Mouse (Mus musculus) liver, embryonic 16.5 days (tissue): ENCODE measurements around the gene Spns3. TPM values are rescaled to one million over a fixed set of nuclear protein-coding genes. Genes with fewer than 3 reads are reported as not detected.

Experiments used
- ATAC-seq: fragments of 200-750 bp; cut with Nextera tagmentation; 2 replicates; pipeline ENCODE4 v1.8.0; 2017; ENCODE audit warnings: low read depth, mild to moderate bottlenecking, moderate number of reproducible peaks, moderate library complexity
- H3K27ac ChIP-seq: fragments of 300-500 bp; sonication (generic); 2 replicates; pipeline ENCODE4 v1.5.1; 2014; ENCODE audit warnings: mild to moderate bottlenecking, low read length
- H3K27me3 ChIP-seq: fragments of 300-500 bp; sonication (generic); 2 replicates; pipeline ENCODE4 v1.6.1; 2014; ENCODE audit warnings: low read depth, low read length, mixed read lengths; ENCODE audit not compliant: control insufficient read depth, insufficient read depth
- H3K36me3 ChIP-seq: fragments of 300-500 bp; sonication (generic); 2 replicates; pipeline ENCODE4 v1.6.1; 2014; ENCODE audit warnings: mild to moderate bottlenecking; ENCODE audit not compliant: control insufficient read depth, insufficient read depth
- H3K4me1 ChIP-seq: fragments of 300-500 bp; sonication (generic); 2 replicates; pipeline ENCODE4 v1.6.1; 2014; ENCODE audit warnings: low read depth, low read length, mixed read lengths; ENCODE audit not compliant: control insufficient read depth
- H3K4me2 ChIP-seq: fragments of 300-500 bp; sonication (generic); 2 replicates; pipeline ENCODE4 v1.6.1; 2014; ENCODE audit warnings: low read depth, low read length, mixed read lengths
- H3K4me3 ChIP-seq: fragments of 300-500 bp; sonication (generic); 2 replicates; pipeline ENCODE4 v1.5.1; 2014; ENCODE audit warnings: low read depth, mild to moderate bottlenecking, low read length
- H3K9ac ChIP-seq: fragments of 300-500 bp; sonication (generic); 2 replicates; pipeline ENCODE4 v1.6.1; 2014; ENCODE audit warnings: low read depth, low read length
- H3K9me3 ChIP-seq: fragments of 300-500 bp; sonication (generic); replicated peaks from 2 replicates; pipeline ENCODE4 v1.6.1; 2016; ENCODE audit warnings: low read length; ENCODE audit not compliant: control insufficient read depth
- WGBS: fragments of 180-500 bp; shearing (Covaris S2); extraction: QIAGEN DNeasy Blood & Tissue Kit; methylation state at CpG from one replicate; pipeline ENCODE4 v1.1.7; 2014; ENCODE audit not compliant: insufficient replicate concordance; 5-methylcytosine and 5-hydroxymethylcytosine counted together
- polyA plus RNA-seq: library from polyadenylated mRNA; unstranded; fragments of >200 nt; fragmentation: Nextera tagmentation; extraction: Ambion mirVana; gene quantifications from 2 replicates; pipeline ENCODE4 v1.2.1, GENCODE M21; 2015

Gene Spns3
- polyA plus RNA-seq, 1 experiment from 2014 or later, result 1.6 TPM

DNA sequence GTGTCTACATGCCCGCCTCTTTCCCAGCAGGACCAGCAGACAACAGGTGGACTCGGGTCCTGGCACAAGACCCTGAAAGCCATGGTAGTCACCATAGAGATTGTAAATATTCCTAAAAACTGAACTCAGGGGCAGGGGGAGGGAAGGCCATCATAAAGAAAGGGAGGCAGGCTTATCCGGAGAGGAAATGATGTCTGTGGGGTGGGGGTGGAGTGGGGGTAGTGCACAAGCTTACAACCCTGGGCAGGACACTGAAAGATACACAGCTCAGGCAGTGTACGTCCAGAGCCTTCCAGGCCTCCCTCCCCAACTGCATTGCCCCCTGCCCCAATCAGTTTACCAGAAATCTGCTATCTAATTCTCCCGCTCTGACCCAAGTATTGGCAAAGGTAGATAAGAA lies 63.1 kb downstream of the Spns3 start:
- no peak overlapping the region for H3K27ac ChIP-seq
- no peak overlapping the region for H3K9ac ChIP-seq
- no peak for ATAC-seq
- H3K4me3 ChIP-seq, result no peak overlapping the region
- no peaks in the 10 kb centered on the region for H3K36me3 ChIP-seq
- H3K9me3 ChIP-seq, result no peaks in the 10 kb centered on the region
- peaks cover 39% of the 10 kb centered on the region for H3K4me1 ChIP-seq
- 0 out of 2 replicates have a peak overlapping the region, but pooled peaks have one; percentile 13 for H3K4me2 ChIP-seq
- peaks cover 25% of the 10 kb centered on the region for H3K27me3 ChIP-seq
- 18% methylated on average over 5 of the region's 5 CpGs for WGBS

DNA sequence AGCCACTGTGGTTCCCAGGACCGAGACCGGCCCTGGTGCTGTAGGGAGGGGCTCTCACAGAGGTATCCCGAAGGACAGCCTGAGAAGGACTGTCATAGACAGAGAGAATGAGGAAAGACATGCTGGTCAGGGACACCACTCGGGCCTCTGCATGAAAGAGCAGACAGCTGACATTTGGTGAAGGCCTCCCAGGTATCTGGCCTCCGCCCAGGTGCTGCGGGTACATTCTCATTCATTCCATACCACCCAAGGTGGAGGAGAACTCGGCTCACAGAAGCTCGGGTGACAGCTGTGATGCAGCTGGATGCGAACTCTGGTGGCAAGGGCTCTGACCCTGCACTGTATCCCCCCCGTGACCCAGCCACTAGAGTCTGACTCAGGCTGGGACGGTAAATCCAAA lies 64.3 kb downstream of the Spns3 start:
- 50% methylated on average over 11 of the region's 11 CpGs for WGBS
- H3K27me3 ChIP-seq, result peaks cover 24% of the 10 kb centered on the region
- H3K4me2 ChIP-seq, result no peak overlapping the region
- ATAC-seq, result no peak
- H3K4me3 ChIP-seq, result no peak overlapping the region
- no peaks in the 10 kb centered on the region for H3K9me3 ChIP-seq
- no peak overlapping the region for H3K27ac ChIP-seq
- no peaks in the 10 kb centered on the region for H3K36me3 ChIP-seq
- peaks cover 51% of the 10 kb centered on the region for H3K4me1 ChIP-seq
- H3K9ac ChIP-seq, result no peak overlapping the region

DNA sequence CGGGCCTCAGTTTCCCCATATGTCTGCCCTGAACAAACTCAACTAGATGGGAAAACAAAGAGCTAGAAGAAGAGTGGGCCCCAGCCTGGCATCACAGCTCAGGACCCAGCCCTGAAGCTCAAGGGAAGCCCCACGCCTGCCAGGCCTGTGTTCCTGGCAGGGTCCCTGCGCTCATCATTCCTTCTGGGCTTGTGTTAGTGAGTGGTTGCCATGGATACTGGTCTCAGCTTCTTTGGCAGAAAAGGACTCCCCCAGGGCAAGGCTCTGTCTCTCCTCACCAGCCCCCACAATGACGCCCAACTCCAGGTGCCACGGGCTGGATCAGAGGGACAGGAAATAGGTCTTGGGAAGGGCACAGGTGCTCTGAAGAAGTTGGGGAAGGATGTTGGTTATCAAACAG lies 65.1 kb downstream of the Spns3 start:
- H3K4me2 ChIP-seq, result no peak overlapping the region
- peaks cover 19% of the 10 kb centered on the region for H3K27me3 ChIP-seq
- no peak for ATAC-seq
- H3K27ac ChIP-seq, result no peak overlapping the region
- no peaks in the 10 kb centered on the region for H3K36me3 ChIP-seq
- no peak overlapping the region for H3K9ac ChIP-seq
- H3K4me1 ChIP-seq, result peaks cover 51% of the 10 kb centered on the region
- no peak overlapping the region for H3K4me3 ChIP-seq
- WGBS, result 40% methylated on average over 5 of the region's 5 CpGs
- H3K9me3 ChIP-seq, result no peaks in the 10 kb centered on the region

DNA sequence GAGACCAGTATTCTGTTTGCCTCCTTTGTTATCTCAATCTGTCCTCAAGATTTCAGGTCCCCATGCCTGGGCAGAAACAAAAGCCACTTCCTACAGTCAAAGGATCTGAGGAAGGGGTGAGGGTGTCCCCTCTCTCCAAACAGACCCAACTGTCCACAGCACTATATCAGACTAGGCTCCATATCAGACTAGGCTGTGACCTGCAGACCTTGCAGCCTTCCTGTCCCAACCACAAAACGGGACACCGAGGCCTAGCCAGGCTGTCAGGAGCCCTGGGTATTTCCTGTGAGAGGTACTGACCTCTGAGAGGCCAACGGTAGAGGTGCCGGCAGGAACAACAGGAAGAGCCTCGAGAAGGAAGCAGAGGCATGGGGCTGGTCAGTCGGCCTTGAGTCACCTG lies 65.8 kb downstream of the Spns3 start:
- ATAC-seq, result no peak
- WGBS, result 7% methylated on average over 6 of the region's 6 CpGs
- Histone ChIP-seq H3K27ac (no peak overlapping the region), H3K4me3 (no peak overlapping the region), H3K9me3 (no peaks in the 10 kb centered on the region), H3K9ac (no peak overlapping the region), H3K4me1 (peaks cover 51% of the 10 kb centered on the region), H3K4me2 (no peak overlapping the region), H3K27me3 (peaks cover 13% of the 10 kb centered on the region), H3K36me3 (no peaks in the 10 kb centered on the region)

DNA sequence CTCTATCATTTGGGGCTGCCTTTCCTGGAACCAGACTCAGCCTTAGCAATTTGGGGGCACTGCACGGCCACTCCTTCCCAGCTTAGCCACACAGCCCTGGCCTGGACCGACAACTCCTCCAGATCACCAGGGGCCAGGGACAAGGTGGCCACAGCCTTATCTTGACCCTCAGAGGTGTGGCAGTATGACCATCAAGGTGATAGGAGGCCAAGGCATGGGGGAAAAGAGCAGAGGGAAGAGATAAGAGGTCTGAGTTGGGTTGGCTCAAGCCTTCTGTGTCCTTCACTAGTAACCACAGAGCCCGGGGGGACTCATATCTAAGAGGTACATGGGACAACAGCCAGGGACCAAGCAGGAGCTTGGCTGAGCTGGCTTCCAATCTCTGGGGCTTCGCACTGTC lies 68.4 kb downstream of the Spns3 start:
- H3K36me3 ChIP-seq, result no peaks in the 10 kb centered on the region
- H3K9ac ChIP-seq, result no peak overlapping the region
- H3K4me1 ChIP-seq, result peaks cover 42% of the 10 kb centered on the region
- H3K4me3 ChIP-seq, result no peak overlapping the region
- H3K27me3 ChIP-seq, result no peaks in the 10 kb centered on the region
- 11% methylated on average over 4 of the region's 4 CpGs for whole genome bisulfite sequencing
- H3K27ac ChIP-seq, result peak overlapping the region; percentile 53
- ATAC-seq, result peak; percentile 80
- H3K9me3 ChIP-seq, result no peaks in the 10 kb centered on the region
- H3K4me2 ChIP-seq, result peak overlapping the region; percentile 10; the same call in 1 of the 2 replicates

DNA sequence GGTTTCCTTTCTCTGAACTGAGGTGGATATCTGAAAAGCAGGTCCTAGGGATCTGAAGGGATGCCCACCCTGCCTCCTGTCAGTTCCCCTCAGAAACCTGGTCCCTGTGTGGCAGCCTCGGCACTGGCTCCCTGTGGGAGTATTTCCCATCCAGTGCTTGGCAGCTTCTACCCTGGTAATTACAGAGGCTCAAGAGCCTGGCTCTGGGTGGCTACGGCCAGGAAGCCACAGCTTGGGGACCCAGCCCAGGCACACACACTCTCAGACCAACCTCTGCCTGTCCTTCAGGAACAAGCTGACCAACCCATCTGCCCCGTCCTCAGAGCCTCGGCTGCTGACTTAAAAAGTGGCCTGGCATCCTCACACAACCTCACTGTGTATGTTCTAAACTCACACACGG lies 69.0 kb downstream of the Spns3 start:
- no peak for ATAC-seq
- no peaks in the 10 kb centered on the region for H3K27me3 ChIP-seq
- H3K36me3 ChIP-seq, result no peaks in the 10 kb centered on the region
- no peaks in the 10 kb centered on the region for H3K9me3 ChIP-seq
- peaks cover 43% of the 10 kb centered on the region for H3K4me1 ChIP-seq
- H3K4me2 ChIP-seq, result no peak overlapping the region
- peak overlapping the region; percentile 53 for H3K27ac ChIP-seq
- no peak overlapping the region for H3K4me3 ChIP-seq
- WGBS, result 24% methylated on average over 5 of the region's 5 CpGs
- no peak overlapping the region for H3K9ac ChIP-seq

DNA sequence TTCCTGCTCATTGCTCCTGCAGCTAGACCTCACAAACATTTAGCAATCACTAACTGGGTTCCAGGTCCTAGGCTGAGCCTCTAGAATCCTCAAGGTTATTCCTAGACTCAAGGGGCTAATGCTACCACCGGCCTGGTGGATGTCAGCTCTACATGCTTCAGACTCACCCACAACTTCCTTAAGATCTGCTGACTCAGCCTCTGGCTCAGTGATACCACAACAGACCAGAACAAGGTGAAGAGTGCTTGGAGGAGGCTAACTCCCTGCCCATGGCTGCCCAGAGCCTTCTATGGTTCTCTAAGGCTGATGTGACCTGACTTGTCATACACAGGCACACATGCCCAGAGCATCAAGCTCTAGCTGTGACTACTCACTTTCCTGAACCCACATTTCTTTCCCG lies 70.8 kb downstream of the Spns3 start:
- Histone ChIP-seq H3K4me3 (no peak overlapping the region), H3K9ac (no peak overlapping the region), H3K4me1 (peaks cover 56% of the 10 kb centered on the region), H3K36me3 (no peaks in the 10 kb centered on the region), H3K27ac (no peak overlapping the region), H3K27me3 (no peaks in the 10 kb centered on the region), H3K9me3 (no peaks in the 10 kb centered on the region), H3K4me2 (no peak overlapping the region)
- ATAC-seq, result no peak
- WGBS, result 25% methylated on average over 2 of the region's 2 CpGs

DNA sequence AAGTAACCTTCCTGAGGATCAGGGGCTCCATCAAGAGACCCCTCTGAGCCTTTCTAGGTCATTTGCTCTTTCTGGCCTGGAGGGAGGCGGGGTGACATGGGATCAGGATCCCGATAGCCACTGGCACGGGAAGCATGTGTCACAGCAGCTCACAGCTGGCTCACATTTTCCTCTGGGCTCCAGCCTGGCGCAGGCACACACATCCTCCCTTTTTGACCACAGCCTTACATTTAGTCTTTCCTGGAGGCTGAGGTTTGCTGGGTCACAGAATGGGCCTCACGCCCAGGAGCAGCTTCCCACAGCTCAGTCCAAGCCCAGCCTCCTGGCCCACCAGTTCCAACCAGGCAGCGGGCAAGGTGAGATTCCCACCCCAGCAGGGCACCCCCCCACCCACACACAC lies 72.1 kb downstream of the Spns3 start:
- Histone ChIP-seq H3K9ac (no peak overlapping the region), H3K36me3 (no peaks in the 10 kb centered on the region), H3K4me3 (no peak overlapping the region), H3K4me1 (peaks cover 57% of the 10 kb centered on the region), H3K4me2 (no peak overlapping the region), H3K9me3 (no peaks in the 10 kb centered on the region), H3K27ac (no peak overlapping the region; the same call in 1 of the 2 replicates), H3K27me3 (no peaks in the 10 kb centered on the region)
- WGBS, result 49% methylated on average over 6 of the region's 6 CpGs
- ATAC-seq, result no peak

DNA sequence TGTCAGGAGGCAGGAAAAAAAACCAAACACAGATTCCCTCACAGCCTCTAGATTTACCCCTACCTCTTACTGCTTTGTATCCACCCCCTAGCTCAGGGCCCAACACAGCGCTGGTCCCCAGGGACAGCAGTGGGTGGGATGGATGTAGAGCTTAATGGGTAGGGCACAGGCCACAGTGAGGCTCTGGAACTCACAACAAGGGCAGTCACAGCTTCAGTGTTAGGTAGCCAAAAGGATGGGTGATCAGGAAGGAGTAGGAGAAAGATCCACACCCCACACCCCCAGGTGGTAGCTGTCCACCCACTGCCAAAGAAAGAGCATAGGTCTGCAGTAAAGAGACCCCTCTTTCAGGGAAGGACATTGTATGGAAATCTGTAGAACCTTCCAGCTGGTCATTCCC lies 72.7 kb downstream of the Spns3 start:
- Histone ChIP-seq H3K4me3 (no peak overlapping the region), H3K4me1 (peaks cover 53% of the 10 kb centered on the region), H3K4me2 (no peak overlapping the region), H3K27ac (no peak overlapping the region), H3K9ac (no peak overlapping the region), H3K9me3 (no peaks in the 10 kb centered on the region), H3K27me3 (no peaks in the 10 kb centered on the region), H3K36me3 (no peaks in the 10 kb centered on the region)
- 71% methylated on average over 1 of the region's 1 CpGs for WGBS
- no peak for ATAC-seq
